Mouse (Mus musculus) cerebellum, postnatal 36 days (tissue): ENCODE measurements around the gene Pde6d.

Experiments used
- DNase-seq, 2 experiments: peaks; one replicate each; pipeline ENCODE4 v3.0.0; 2021 to 2022; ENCODE audit warnings: mixed read lengths in 2 of 2

Gene Pde6d

DNA sequence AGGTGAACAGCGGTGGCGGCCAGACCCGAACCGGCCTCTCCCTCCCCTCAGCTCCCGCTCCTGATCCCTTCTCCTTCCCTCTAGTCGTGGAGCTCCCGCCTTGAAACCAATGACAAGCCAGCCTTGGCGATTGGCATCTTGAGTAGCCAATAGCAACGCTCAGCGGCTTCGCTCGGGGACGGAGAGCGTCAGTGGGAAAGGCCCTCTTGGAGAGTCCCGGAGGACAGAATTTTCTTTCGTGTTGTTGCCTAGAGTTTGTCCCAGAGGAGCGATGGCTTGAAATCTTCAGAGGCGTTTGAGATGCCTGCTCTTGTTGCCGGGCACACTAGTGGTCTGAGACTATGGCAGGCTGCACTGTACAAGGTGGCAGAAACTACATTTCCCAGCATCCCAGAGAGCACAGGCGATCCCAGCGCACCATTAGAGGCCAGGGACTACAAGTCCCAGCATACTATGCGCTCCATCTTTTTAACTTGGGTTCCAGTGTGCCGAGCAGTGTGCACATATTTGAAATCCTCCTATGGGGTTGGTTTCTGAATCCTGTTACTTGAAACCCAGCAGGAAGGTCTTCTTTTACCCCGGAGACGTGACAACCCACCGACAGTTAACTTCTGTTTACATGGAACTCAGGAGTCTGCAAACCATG lies at the start of gene Pde6d, which contains the start of gene Cops7b:
Pde6d (minus strand) TSS at position 179 of the 646 bp plus-strand sequence.
Cops7b (plus strand) TSS at position 454 of the 646 bp plus-strand sequence.
- peak; percentile 96 to 98 for DNase-seq

DNA sequence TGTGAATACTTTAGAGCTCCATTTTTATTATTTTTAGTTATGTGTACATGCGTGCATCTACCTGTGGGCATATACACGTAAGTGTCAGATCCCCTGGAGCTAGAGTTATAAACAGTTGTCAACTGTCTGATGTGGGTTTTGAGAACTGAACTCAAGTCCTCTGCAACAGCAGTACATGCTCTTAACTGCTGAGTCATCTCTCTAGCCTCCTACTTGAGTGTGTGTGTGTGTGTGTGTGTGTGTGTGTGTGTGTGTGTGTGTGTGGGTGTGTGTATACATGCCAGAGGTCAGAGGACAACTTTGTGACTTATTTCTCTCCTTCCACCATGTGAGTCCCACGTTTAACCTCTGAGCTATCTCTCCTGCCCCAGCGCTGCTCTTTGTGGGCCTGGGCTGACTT lies 48.1 kb upstream of the Pde6d start:
- DNase-seq = no peak

DNA sequence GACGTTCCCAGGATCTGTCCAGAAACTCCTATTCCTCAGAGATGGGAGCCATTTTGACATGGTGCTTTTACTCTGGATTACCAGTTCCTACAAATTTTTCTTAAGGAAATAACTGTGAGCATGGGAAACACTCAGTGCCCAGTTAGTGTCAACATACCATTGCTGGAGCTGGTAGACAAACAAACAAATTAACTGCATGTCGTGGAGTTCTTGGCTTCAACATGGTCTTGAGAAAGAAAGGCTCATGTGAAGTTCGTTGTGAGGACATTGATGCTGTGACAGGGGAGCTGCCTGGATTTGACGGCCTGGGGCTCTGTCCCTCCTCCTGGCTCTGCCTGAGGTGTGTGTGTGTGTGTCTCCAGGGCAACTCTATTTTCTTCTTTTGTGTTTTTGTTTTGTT lies 47.5 kb upstream of the Pde6d start:
- no peak for DNase-seq

DNA sequence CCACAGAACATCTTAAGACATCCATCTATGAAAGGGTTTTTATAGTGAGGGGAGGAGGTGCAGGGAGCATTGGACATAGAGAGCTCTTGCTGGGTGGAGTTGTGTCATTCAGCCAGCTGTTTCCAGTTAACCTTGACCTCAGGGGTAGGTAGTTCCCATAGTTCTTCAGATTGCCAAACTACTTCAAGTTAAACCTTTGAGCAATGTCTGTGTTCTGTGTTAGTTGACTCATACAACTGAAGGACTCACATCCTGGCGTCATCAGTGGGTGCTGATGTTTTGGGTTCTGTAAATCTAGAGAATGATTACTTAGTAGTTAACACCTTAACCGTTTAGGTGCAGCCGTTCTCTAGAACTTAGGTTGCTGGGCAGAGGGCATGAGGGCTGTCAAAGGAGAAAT lies 45.8 kb upstream of the Pde6d start:
- no peak for DNase-seq

DNA sequence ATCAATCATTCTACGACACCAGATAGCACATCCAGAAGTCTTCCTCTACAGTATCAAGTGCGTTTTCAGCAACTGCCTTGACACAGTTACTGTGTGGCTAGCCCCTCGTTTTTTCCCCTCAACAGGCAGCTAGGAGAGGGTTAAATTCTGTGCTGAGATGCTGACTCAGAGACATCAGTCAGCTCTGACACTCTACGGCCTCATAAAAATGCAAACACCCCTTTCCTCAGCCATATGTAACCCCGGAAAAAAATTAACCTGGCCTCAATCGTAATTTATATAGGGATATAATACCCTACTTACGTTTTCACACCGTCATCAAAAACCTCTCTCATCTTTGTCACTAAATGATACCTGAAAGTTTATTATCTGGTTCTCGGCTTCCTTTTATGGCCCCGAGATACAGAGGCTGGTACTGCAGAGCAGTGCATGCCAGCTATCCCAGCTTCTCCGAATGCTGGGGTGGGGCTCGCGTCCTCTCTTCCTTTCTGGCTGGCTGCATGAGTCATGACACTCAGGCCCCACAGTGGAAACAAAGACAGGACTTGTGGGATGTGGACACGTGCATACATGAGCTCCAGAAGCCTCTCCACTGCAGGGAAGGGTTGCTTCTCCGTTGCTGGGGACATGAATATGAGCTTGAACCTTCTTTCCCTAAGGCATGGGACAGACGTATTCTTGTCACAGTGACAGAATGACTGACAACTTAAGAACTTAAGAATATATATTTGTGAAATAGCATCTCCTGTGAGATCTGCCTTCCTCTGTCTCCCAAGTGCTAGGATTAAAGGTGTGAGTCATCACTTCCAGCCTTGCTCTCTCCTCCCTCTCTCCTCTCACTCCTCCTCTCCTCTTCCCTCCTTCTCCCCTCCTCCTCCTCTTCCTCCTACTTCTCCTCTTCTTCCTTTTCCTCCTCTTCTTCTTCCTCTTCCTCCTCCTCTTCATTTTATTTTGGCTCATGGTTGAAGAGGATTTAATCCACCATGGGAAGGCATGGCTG lies 40.9 kb upstream of the Pde6d start:
- DNase-seq = no peak

DNA sequence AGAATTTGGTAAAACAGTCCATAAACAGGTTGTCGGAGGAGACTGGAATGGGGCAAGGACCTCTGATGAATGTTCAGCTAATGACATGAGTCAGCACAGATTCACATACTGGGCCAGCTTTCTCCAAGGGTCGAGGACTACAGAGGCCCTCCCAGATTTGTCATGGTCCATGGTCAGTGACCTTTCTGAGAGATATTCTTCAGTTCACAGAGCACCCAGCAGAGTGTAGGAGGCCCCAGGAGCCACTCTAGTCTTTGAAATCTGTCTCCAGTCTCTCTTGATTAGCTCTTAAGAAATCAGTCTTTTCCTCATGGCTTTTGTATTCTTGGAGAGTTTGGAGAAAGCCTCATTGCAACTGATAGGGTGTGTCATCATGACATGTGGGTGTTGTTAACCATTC lies 39.9 kb upstream of the Pde6d start:
- no peak for DNase-seq

DNA sequence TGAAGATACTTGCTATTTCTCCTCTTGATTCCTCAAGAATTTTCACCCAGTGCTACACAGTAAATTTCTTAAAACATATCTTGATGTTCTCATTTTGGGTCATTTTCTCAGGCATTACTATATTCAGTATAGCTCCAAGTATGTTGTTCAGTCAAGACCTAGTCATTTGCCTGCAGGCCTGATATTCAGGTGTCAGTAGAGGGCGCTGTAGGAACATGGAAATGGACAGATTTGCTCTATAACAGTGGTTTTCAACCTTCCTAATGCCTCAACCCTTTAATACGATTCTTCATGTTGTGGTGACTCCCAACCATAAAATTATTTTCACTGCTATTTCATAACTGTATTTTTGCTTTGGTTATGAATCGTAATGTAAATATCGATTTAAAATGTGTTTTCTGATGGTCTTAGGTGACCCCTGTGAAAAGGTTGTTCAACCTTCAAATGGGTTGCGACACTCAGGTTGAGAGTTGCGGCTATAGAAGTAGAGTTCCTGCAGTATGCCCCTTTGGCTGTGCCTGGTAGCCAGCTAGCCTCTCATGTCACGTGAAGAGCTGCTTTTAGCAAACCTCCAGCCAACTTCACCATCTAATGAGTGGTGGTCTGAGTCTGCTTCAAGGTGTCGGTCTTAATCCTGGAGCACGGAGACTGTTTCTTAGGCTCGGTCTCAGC lies 36.2 kb upstream of the Pde6d start:
- DNase-seq = peak; percentile 46 to 68

DNA sequence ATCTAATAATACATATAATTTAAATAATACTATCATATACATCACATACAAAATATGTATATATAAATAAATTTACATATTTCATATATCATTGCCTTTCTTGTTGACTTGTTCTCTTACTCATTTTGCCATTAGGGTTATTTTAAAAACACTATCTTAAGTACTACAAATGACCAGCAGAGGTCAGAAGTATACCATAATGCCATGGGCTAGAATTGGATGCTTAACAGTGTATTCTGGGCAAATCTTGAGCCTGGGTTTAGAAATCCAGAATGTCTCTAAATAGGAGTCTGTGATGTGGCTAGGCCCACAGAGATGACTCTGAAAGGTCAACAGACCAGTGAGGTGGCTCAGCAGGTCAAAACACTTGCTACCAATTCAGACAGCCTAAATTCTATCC lies 31.8 kb upstream of the Pde6d start:
- DNase-seq = no peak

DNA sequence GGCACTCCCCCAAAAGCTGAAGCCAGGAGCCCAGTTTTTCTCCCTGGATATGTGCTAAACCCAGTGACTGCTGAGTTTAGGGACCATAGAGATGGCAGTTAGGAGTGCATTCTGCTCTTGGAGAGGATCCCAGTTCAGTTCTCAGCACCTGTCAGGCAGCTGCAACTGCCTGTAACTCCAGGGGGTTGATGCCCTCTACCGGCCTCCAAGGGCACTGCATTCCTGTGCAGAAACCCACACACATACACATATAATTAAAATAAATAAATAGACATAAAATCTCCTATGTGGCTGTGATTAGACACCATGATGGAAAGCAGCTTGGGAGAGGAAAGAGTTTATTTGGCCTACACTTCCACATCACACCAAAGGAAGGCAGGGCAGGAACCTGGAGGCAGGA lies 29.7 kb upstream of the Pde6d start:
- DNase-seq = no peak

DNA sequence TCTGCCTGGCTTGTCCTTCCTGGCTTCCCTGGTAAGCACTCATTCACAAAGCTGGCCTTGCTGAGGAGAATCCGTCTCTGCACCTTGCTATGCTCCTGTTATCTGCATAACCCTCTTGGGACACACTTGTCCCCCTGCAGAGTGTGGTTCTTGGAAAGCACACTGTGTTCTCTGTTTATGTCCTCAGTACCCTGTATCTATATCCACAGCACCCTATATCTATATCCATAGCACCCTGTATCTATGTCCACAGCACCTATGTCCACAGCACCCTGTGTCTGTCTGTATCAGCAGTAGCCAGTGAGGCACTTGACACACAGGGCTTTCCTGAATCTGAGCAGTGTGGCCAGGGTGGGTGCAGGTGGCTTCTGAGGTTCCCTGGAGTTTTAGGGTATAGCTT lies 28.5 kb upstream of the Pde6d start:
- DNase-seq = no peak

DNA sequence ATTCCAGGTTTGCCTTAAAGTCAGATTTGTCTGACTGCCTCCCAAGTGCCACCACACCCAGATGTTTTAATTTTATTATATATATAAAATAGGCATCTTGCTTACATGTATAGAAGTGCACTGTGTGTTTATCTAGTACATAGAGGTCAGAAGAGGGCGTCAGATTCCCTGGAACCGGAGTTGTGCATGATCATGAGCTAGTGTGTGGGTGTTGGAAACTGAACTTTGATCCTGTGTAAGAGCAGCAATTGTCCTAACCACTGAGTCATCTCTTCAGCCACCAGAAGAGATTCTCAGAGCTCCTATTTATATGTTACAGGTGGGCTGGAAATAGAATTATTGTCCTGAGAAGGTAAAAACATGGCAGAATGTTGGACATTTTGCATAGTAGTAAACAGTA lies 17.7 kb upstream of the Pde6d start:
- DNase-seq = no peak

DNA sequence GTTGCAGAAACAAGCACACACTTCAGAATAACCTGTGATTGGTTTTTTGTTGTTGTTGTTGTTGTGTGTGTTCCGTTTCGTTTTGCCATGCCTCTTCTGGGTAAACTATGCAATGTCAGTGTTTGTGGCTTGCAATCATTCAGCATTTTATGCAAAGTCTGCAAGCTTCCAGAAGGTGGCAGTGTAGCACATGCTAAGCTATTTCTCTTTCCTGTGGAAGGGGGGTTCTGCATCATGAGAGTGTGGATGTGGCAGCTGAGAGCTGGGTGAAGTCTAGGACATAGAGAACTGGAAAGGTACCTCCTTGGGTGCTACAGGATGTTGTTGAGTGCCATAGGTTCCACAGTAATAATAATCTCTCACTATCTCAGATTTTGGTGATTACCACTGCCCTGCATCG lies 16.1 kb upstream of the Pde6d start:
- DNase-seq = no peak

DNA sequence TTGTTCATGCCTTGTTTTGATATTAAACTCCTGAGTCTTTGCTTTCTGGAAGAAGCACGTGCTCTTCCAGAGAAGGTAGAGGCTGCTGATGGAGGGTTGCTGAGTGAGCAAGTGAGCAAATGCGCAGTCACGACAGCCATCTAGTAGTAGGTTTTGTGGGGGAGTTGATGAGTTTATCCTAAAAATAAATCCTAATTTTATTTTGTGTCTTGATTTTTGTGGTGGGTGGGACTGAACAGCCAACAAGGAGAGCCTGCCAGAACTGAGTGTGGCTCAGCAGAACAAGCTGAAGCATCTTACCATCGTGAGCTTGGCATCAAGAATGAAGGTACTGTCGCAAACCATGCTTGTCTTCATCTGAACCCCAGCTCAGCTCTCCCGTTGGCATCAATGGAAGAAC lies 14.1 kb upstream of the Pde6d start:
- no peak for DNase-seq

DNA sequence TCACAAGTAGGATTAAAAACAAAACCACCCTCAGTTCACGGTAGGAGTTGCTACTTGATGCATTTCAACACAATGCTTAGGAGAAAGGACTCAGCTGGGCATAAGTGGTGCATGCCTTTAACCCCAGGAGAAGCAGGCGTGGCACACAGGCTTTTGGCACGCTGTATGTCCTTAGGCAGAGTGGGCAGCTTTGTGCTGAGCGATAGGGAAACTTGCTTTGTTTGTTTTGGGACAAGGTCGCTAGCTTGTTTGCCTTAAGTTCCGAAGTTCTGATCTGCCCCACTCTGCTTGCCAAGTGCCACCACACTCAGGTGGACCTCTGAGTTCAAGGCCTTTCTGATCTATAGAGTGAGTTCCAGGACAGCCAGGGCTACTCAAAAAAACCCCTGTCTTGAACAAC lies 12.9 kb upstream of the Pde6d start:
- no peak for DNase-seq

DNA sequence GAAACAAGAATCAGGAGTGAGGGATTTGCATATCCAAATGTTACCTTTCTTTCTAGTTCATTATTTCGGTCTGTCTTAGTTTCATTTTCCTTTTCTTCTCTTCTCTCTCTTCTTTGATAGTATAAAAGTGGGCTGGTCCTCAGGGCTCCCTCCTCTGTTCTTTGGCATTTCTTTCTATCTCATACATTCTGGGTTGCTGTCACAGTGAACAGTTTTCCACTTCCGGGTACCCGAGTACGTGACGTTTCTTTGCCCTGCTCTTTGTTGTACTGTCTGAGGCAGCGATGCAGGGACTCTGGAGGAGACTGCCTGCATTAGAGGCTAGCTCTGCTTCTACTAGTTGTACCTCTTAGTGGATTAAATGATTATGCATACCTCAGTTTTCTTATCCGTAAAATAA lies 12.1 kb upstream of the Pde6d start:
- no peak for DNase-seq

DNA sequence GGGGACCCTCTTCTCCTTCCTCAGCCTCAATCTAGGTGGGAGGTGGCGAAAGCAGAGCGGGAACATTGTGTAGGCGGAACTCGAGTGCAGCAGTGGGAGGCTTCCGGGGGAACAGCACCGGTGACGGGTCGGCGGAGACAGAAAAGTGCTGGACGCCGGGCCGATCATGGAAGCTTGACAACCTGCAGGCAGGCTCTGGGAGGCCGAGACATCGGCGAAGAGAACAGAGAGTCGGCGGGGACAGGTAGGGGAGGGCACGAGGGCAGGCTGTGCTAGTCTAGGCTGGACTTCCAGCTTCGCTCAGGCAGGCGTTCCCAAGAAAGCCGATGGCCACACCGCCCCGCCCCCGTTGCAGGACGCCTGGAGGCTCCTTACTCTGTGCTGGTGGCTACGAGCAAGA lies 4.6 kb upstream of the Pde6d start:
- DNase-seq = peak; percentile 81 to 84

DNA sequence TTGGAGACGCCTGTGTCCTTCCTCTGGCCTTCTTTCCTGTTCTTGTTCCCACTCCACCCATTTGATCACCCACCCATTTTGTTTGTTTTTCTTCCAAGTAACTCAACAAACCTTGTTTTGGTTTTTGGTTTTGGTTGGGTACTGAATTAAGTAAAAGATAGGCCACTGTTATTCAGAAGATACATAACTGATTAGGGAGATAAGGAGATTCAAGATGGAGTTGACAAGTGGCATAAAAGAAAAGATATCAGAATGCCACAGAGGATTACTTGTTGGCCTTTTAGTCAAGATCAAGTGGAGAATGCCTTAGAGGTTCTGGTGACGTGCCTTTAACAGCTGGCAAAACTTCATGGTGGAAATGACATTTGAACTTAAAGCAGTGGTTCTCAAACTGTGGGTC lies 1.3 kb upstream of the Pde6d start:
- DNase-seq = no peak

DNA sequence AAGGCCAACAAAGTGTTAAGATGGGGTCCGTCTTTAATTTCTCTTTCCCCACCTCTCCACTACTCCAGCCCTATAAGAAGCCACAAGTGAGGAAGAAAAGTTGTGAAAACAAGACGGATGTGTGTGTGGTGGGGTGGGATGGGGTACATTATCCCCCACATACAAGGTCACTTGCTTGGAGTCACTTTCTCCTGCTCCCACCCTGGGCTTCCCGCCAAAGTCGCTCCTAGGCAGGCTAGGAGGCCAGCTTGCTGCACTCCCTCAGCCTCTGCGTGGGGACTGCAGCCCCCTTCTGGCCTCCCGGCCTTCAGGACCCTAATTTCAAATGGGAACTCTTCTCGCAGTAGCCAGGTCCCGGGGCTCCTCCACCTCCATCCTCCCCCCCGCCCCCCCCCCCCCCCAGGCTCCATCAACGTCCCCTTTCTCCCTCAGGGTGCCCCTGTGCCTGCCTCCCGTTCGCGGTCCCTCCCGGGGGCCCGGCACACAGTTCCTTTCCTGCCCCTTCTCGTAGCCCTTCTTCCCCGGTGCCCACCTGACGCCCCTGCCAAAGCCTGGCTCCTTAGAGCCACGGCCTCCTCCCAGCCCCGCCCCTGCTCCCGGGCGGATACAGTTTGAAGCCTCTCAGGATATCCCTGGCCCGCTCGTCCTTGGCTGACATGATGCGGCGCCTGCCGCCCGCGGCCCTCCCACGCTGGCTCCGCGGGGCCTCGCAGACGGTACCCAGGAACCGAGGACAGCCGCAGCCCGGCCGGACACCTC lies 558 bp downstream of the Pde6d start:
- DNase-seq = peak; percentile 9 to 34

DNA sequence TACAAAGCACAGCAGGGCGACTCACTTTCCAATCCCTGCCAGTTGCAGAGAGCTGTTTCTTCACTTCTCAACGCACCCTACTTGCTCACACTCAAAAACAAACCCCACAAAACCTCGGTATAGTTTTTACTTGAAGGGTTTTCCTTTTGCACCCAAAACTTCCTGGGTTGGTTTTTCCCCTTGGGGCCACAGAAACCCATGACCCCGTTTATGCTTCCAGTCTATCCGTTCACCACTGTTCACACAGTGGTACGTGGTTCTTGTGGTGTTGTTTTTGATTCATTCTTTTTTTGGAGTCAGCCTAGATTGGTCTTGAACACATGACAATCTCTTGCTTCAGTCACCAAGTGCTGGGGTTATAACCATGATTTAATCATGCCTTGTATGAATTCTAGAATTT lies 2.0 kb downstream of the Pde6d start:
- no peak for DNase-seq

DNA sequence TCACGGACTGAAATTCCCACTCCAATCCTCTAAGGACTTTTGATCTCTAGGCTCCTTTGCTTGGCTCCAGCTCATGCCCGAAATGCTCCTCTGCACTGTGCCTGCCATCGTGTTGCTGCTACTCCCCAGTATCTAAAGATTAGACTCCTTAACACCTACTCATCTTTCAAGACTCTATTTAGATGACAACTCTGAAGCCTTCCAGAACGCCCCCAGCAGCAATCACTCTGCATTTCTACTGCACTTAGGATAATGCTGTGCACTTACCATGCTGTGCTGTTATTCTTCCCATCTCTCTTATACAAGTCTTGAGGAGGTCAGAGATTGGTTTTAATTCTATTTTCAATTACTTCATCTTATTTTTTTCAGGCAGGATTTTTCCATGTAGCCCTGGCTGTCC lies 10.5 kb downstream of the Pde6d start:
- no peak for DNase-seq

DNA sequence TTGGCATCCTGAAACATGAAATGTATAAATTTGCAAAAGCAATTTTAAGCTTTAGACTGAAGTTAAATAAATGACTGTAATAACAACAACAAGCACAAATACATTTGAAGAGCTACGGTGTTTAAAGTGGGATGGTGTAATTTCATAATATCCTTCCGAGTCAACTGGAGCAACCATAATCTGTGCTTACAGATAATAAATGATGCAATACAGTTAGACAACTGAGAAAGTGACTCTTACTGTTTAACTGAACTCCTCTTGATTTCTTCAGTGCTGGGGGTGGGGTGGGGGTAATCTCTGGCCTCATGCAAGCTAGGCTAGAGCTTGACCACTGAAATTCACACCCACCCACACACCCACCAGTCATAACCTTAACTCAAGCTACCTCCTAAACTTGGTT lies 11.0 kb downstream of the Pde6d start:
- no peak for DNase-seq

DNA sequence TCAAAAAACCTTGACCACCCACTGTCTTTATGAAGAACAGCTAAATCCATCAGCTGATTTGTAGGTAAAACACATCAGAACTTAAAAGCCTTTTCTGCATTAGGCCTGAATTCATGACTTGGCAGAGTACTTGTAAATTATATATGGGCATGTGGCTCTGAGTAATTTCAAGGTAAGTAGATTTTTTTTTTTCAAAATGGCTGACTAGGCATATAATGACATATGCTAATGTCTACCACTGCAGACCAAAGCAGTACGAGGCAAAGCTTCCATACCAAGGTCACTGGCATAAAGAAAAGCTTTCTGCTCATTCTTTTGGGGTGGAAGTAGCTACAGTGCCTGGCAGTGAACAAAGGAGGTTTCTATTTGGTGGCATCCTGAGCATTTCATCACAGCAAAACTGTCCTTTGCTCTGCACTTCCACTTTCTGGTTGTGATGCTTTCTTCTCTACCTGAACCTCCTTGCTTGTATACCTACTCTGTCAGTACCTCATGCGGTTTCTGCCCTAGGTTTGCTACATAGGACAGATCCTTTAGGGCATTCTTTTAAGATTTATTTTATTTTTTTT lies 13.1 kb downstream of the Pde6d start:
- DNase-seq = no peak

DNA sequence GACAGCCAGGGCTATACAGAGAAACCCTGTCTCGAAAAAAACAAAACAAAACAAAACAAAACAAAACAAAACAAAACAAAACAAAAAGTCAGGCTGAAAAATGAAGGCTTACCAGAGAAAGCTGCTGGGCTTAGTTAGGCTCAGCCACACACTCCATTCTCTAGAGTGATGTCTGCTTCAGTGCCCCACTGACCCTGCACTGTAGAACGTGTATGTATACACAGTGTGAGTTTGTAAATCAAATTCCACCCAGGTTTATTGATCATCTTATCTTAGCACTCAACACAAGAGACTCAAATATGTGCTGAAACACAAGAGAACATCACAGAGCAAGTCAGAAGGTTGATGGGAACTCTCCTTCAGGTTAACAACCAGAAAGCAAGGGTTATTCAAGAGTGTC lies 14.0 kb downstream of the Pde6d start:
- no peak for DNase-seq
